Mouse (Mus musculus) liver (tissue): ENCODE results near the gene Was.
"Not testable (repeated sequence)": the region's sequence is repeated elsewhere in the genome, so short reads cannot be mapped to it uniquely, and the experiment has no call there.

Source experiments
- DNase-seq: peaks from one replicate; pipeline ENCODE4 v3.0.0-alpha.2; 2020; ENCODE audit warnings: mixed read lengths

Was gene

GRCm38 (mm10) chrX:8073881-8074429 is 16.3 kb downstream of the Was start:
- DNase-seq, result peak; percentile 58

GRCm38 (mm10) chrX:8069166-8069565 is 21.1 kb downstream of the Was start:
- no peak for DNase-seq

GRCm38 (mm10) chrX:8051044-8051781 is 39.1 kb downstream of the Was start:
- DNase-seq, result not testable (repeated sequence)

GRCm38 (mm10) chrX:8033009-8033408 is 57.3 kb downstream of the Was start:
- DNase-seq, result no peak
